Mouse (Mus musculus): ENCODE results near the gene Pecam1.
"Not testable (repeated sequence)": the region's sequence is repeated elsewhere in the genome, so short reads cannot be mapped to it uniquely, and the experiment has no call there.

The Pecam1 gene

GRCm38 (mm10) chr11:106625577-106625976 is 124.9 kb downstream of the Pecam1 start:
- no peak for DNase-seq (ENCODE audit: low spot score)

- no peak for DNase-seq (ENCODE audit: low spot score)
Measured at GRCm38 (mm10) chr11:106623629-106624028, 126.8 kb downstream of the Pecam1 start.

- DNase-seq (ENCODE audit: low spot score), result no peak
Measured at GRCm38 (mm10) chr11:106622056-106622455, 128.4 kb downstream of the Pecam1 start.

- not testable (repeated sequence) for DNase-seq (ENCODE audit: low spot score)
Measured at GRCm38 (mm10) chr11:106618768-106619167, 131.7 kb downstream of the Pecam1 start.

GRCm38 (mm10) chr11:106617821-106618580 is 132.4 kb downstream of the Pecam1 start:
- DNase-seq (ENCODE audit: low spot score), result no peak

GRCm38 (mm10) chr11:106615561-106615960 is 134.9 kb downstream of the Pecam1 start:
- DNase-seq (ENCODE audit: low spot score), result no peak

GRCm38 (mm10) chr11:106614339-106614645 is 136.1 kb downstream of the Pecam1 start:
- no peak for DNase-seq (ENCODE audit: low spot score)

- no peak for DNase-seq (ENCODE audit: low spot score)
Measured at GRCm38 (mm10) chr11:106613638-106614338, 136.6 kb downstream of the Pecam1 start.

- peak; percentile 81 for DNase-seq (ENCODE audit: low spot score)
Measured at GRCm38 (mm10) chr11:106612961-106613637, 137.3 kb downstream of the Pecam1 start, which contains the start of gene Tex2. Gene Tex2 (minus strand): TSS chr11:106613423.

- DNase-seq (ENCODE audit: low spot score), result peak; percentile 5
Measured at GRCm38 (mm10) chr11:106612209-106612960, 138.0 kb downstream of the Pecam1 start.

GRCm38 (mm10) chr11:106609731-106610130 is 140.7 kb downstream of the Pecam1 start:
- DNase-seq (ENCODE audit: low spot score), result no peak

- DNase-seq (ENCODE audit: low spot score), result no peak
Measured at GRCm38 (mm10) chr11:106607316-106607715, 143.1 kb downstream of the Pecam1 start.

- DNase-seq (ENCODE audit: low spot score), result no peak
Measured at GRCm38 (mm10) chr11:106606042-106606441, 144.4 kb downstream of the Pecam1 start.

Data from ovary, postnatal 10 days (tissue).